Mouse (Mus musculus): ENCODE data around the gene Eva1c.

Eva1c gene

GRCm38 (mm10) chr16:90826041-90826440, 478 bp upstream of the Eva1c start:
- no peak for DNase-seq (ENCODE audit: low spot score in 2 of 2)

DNA sequence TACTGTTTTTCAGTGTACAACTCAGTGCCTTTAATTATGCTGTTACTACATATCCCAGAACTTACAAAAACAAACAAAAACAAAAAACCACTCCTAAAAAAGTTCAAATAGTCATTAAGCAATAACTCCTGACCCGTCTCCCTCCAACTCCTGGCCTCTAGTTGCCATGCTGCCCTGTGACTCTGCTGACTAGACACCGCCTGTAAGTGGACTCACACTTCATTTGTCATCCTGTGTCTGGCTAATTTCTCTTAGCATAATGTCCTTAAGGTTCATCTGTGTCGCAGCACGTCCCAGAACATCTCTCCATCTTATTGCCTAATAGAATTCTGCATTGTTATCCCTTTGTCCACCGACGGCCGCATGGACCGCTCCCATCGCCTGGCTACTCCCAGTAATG, 979 bp downstream of the Eva1c start:
- DNase-seq (ENCODE audit: low spot score in 2 of 2): no peak

GRCm38 (mm10) chr16:90829136-90829535, 2.6 kb downstream of the Eva1c start:
- no peak for DNase-seq (ENCODE audit: low spot score in 2 of 2)

DNA sequence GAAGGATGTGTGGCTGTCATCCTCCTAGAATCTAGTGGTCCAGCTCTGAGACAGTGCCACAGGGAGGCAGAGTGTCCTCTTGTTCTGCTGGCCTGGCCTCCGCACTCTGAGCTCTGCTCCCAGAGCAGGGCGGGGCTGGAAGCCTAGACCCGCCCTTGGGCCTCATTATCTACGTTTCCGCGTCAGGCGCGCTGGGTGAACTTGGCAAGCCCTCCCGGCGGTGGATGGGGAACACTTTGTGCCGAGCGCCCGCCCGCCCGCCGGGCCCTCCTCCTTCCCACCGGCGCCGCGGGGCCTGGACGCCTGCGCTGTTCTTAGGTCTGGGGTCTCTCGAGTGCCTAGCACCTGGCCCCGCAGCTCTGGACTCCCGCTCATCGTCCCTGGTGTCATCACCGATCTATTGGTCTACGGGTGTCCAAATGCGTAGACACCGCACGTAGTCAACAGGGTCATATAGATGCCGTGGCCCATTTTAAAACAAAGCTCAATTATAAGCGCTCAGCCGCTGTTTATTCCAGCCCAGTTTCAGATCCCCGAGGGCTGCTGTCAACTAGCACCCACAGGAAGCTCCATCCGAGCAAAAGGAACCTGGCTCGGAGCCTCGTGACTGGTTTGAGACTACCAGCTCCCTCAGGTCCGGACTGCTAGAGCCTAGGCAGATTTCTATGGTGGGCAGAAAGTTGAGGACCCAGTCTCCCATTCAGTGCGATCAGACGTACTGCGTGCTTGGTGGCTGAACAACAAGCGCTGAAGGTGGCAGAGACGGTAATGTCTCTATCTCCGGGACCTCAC, 3.6 kb downstream of the Eva1c start:
- DNase-seq (ENCODE audit: low spot score in 2 of 2): peak; percentile 68 to 83

DNA sequence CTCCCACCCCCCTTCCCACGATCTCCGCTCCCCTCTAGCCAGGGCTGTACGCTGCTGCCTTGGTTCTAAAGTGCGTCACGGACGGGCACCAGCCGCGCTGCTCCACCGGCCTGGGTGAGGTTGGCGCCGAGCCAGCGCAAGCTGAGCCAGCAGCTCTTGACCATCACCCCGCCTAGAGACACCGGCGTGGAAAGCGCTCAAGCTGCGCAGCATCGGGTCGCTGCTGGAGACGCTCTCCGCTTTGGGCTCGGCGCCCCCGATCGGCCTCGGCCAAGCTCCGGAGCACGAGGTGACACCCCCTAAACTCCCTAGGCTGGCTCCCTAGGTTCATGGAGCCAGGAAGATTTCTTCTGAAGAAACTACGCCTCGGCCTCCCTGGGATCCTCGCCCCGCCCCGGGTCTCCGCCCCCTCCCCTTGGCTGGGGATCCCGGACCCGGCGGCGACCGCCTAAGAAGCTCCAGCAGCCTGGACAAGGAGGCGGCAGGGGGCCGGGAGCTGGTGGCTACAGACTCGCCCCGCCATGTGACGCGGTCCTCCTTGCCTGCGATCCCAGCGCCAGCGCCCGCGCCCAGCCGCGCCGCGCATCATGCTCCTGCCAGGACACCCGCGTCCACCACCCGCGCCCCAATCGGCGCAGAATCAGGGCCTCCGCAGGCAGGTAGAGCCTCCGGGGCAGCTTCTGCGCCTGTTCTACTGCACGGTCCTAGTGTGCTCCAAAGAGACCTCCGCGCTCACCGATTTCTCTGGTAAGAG, 4.3 kb downstream of the Eva1c start:
- peak; percentile 57 to 74 for DNase-seq (ENCODE audit: low spot score in 2 of 2)

- DNase-seq (ENCODE audit: low spot score in 2 of 2): no peak
Observed at GRCm38 (mm10) chr16:90831676-90832075, 5.2 kb downstream of the Eva1c start.

GRCm38 (mm10) chr16:90832495-90832894, 6.0 kb downstream of the Eva1c start:
- DNase-seq (ENCODE audit: low spot score in 2 of 2): no peak

DNA sequence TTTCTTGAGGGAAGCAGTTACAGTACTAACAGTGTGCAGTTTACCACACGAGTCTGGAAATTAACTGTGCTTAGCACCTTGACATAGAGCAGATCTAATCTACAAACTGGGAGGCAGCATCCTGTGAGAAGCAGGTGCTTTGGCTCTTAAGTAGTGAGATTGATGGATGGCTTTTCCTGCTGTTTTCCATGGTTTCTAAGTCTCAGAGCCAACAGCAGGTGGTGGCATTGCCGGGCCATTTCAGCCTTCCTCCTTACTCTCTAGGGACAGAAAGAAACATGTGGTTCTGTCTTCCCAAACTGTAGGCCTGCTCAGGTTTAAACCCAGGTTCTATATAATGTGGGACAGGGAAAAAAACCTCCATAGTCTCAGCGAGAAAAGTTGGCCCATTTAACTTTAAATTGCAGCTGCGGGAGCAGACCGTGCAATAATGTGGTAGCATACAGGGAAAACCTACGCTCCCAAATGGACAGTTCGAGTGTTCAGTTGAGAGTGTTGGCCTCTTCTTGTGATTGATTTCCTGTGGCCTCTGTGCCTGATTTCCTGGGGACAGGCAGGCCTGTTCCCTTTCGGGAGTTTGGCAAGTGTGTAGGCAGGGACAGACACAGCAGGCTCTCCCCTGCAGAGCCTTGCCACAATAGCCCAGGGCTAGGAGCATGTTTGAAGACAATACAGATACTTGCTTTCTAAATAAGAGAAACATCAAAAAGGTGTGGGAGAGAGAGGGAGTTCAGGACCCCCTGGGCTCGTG, 6.7 kb downstream of the Eva1c start:
- no peak for DNase-seq (ENCODE audit: low spot score in 2 of 2)

- DNase-seq (ENCODE audit: low spot score in 2 of 2): no peak
Observed at GRCm38 (mm10) chr16:90837431-90837830, 10.9 kb downstream of the Eva1c start.

DNA sequence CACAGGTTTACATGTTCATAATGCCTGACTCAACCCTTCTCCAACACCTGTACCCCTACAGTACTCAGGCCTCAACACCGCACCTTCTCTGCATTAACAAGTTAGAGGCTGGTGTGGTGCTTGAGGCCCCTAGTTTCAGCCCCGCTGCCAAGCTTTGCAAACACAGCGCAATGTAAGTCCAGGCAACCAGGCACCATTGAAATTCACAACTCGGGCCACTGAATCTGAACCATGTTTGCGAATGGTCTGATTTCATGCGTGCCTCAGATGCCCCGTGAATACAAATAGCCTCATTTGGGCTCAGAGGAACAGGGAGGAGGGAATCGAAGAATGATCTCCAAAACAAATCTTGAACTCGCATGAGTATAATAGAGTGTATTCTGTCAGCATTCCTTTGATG, 15.6 kb downstream of the Eva1c start:
- no peak for DNase-seq (ENCODE audit: low spot score in 2 of 2)

DNA sequence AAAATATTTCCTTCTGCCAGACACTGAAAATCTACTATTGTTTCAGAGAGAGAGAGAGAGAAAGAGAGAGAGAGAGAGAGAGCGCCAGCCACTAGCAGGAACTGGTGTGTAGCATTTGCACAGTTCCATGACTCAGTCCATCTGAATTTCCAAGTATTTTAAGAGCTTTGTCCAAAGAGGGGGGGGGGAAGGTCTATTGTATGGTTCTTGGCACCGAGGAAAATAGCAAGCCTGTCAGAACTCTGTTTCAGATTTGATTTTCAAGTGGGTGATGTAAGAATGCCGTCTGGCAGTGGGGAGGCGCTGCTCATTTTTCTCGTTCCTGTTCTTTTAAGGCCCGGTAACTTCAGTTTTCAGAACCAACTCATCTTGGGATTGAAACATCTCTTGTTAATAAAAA, 18.5 kb downstream of the Eva1c start:
- no peak for DNase-seq (ENCODE audit: low spot score in 2 of 2)

DNA sequence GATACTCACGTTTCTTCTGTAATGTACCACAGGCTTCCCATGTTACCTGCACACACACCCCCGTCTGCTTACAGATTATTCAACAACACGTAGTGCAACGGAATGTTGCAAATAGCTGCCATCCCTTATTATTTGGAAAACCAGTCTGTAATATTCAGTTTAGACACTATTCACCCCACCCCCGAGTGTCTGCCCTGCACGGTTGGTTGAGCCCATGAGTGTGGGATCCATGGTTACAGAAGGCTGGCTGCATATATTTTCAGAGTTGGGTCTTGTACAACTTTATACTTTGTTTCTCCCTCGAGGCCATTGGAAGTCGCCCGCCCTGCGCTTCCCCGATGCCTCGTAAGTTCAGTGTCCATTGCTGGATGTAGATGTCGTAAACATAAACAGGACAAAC, 19.1 kb downstream of the Eva1c start:
- DNase-seq (ENCODE audit: low spot score in 2 of 2): no peak

DNA sequence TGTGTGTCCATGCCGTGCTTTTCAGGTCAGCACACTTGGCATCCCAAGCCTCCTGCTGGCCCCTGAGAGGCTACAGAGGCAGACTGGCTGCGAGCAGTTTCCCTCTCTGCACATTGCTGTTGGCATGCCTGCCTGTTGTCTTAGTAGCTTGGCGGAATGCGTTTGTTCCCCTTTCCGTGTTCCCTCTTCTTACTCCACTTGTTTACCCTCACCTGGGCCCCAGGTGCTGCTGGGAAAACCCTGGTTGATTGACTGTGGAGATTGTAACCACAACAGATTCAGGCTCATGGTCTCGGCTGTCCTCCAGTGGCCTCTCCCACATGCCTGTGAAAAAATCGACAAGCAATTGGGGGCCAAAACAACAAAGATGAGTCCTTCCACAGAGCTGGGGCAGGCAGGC, 22.2 kb downstream of the Eva1c start:
- no peak for DNase-seq (ENCODE audit: low spot score in 2 of 2)

DNA sequence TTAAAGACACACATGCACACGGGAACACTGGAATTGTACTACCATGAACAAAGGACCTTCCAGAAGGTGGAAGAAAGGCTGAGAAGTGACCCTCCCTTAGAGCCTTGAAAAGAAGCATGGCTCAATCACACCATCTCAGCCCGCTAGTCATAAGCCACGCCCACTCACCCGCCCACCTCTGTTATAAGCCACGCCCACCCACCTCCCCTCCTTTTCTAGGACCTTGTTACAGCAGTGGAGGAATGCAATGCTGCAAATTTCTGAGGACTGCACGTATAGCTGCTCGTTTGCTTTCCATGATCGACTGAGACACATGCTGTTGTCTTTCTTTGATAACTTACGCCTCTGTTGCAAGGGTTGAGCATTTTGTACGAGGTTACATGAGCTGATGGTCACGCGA, 22.7 kb downstream of the Eva1c start:
- no peak for DNase-seq (ENCODE audit: low spot score in 2 of 2)

DNA sequence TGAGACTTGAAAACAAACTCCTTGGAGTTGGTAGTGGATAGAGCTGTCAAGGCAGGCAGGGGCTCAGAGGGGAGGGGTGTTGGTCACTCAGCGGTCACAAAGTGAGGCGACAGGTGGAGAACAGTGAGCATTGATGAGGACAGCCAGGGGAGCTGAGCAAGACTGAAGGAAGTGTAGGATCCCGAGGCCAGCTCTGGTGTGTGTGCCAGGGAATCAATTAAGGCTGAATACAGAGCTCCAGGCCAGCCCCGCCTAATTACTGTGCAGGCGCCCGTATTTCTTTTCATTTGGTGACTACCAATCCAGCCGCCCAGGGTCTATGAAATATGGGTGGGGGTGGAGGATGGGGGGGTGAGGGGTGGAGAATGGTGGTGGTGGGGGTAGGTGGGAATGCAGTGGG, 24.4 kb downstream of the Eva1c start:
- no peak for DNase-seq (ENCODE audit: low spot score in 2 of 2)

- DNase-seq (ENCODE audit: low spot score in 2 of 2): no peak
Observed at GRCm38 (mm10) chr16:90851621-90852334, 25.3 kb downstream of the Eva1c start.

DNA sequence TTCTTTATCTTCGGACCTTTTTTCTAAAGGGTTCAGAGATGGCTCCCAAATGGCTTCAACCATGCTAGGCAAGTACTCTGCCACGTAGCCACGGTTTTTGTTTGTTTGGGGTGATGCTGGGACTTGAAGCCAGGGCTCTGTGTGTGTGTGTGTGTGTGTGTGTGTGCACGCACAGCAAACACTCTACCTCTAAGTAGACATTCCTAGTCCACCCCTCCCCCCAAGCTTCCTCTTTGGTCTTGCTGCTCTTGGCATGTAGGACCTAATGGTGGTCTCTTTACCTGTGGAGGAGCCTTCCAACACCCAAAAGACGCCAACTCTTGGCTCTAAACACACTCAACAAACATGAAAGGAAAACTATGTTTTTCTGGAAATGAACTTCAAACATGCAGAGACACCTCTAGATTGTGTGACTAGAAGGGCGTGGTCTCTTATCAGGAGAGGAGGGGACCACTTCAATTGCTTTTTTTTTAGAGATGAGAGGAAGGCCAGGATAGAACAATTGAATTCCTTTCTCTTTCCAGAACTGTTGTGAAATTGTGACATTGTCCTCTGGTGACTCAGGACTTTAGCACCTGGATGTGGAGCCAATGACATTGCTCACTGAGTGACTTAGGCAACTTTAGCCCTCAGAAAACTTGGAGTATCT, 30.2 kb downstream of the Eva1c start:
- no peak for DNase-seq (ENCODE audit: low spot score in 2 of 2)

- DNase-seq (ENCODE audit: low spot score in 2 of 2): no peak
Observed at GRCm38 (mm10) chr16:90858206-90858605, 31.7 kb downstream of the Eva1c start.

DNA sequence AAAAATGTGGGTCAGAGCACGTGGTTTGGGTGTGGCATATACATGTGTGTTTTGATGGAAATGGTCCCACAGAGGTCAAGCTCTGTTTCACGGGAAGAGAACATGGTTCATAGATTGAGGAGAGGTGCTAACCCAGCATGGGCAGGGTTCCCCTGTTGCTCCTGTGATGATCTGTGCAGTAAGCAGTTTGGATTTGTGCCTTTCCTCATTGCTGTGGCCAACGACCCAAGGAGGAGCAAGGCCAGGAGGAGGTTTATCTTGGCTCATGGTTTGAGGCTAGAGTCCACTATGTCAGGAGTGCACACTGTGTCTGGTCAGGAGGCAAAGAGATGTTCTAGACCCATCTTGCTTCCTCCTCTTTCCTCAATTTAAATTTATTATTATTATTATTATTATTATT, 36.5 kb downstream of the Eva1c start:
- DNase-seq (ENCODE audit: low spot score in 2 of 2): no peak

DNA sequence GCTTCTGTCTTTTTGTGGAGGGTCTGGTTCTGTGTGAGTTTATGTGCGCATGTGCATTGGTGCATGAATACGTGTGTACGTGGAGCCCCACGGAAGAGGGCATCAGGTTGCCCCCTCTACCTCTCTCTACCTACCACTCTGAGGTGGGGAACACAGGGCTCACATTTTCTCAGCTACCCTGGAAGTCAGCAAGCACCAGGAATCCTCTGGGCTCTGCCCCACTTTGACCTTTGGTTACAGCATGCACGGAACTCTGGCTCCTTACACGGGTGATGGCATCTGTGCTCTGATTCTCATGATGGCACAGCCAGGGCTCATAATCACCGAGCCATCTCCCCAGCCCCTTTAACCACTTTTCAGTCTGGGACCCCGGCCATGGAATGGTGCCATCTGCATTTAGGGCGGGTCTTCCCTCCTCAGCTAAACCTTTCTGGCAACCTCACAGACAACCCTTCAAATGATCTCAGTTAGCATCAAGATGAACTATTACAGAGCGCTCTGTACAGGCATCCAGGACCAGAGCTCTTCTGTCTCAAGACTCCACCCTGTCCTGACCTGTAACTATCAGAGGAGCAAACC, 37.0 kb downstream of the Eva1c start:
- DNase-seq (ENCODE audit: low spot score in 2 of 2): no peak

DNA sequence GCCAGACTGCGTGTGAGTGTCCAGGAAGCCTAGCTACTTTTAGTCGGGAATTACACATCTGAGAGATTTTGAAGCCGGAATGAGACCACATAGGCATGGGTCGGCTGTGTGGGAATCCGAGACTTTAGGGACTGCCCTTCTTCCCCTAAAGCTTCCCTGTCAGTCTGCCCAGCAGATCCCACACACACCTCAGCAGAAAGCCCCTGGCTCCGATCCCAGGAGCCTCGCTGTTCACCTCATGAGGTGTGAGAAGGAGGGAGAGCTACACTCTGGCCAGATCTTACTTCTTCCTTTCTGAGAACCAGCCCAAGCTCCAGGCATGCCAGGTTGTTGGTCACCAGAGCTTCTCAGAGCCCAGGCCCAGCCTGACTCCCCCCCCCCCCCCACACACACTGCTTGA, 38.2 kb downstream of the Eva1c start:
- no peak for DNase-seq (ENCODE audit: low spot score in 2 of 2)

All from spleen, postnatal 10 days (tissue).